Mouse (Mus musculus) olfactory bulb, adult 2 months (tissue): ENCODE data around the gene Nmnat2.

Experiments used
- CTCF ChIP-seq: fragments of 200-500 bp; IDR thresholded peaks from 2 replicates; pipeline ENCODE4 v1.5.1; 2012; ENCODE audit warnings: low read depth, mild to moderate bottlenecking, low read length, moderate library complexity; ENCODE audit not compliant: insufficient read depth
- POLR2A ChIP-seq: fragments of 200-500 bp; IDR thresholded peaks from 2 replicates; pipeline ENCODE4 v1.6.1; 2012; ENCODE audit warnings: mild to moderate bottlenecking, low read depth, low read length, moderate library complexity; ENCODE audit not compliant: insufficient read depth

DNA sequence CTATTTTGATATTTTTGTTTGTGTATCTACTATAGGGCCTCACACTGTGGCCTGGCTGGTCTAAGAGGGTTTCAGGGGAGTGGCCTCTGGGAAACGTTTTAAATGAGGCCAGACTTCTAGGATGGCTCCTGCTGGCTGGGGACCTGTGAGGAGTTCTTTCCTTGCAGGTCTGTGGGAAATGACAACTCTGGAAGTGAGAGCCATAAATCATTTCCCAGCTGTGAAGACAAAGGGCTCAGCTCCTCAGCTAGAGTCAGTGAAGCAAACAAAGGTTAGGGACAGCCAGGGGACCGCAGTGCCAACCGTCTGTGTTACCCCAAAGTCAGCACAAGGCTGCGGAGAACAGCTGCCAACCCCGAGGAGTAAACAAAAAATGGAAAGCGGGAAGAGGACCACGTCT lies 107.8 kb downstream of the Nmnat2 start:
- no peak for TF ChIP-seq CTCF
- TF ChIP-seq POLR2A: no peak
